9 mouse cellular contexts compared by ENCODE assay signal in genomic region chr2:170221994-170222535, GRCm38 (mm10).
DNase-seq lines count a peak whose midpoint lies in the region; ATAC-seq lines count a peak whose summit lies in the region.
"Had no signal": no experiment of that assay in that cellular context is flagged by ENCODE, and none has a peak within 500 bp of the region (broad histone marks: within the 10 kb centered on the region; RNA-seq: fewer than 3 reads in every experiment).

No protein-coding gene starts in this region.

- peaks cover 54% of the 10 kb centered on the region for H3K4me1 ChIP-seq in forebrain, embryonic 15.5 days
- peaks cover 68% of the 10 kb centered on the region for H3K4me1 ChIP-seq in liver, embryonic 12.5 days

- ATAC-seq in forebrain, embryonic 15.5 days (replicated peaks): no peak
- no peak for ATAC-seq in liver, embryonic 12.5 days

- WGBS in forebrain, embryonic 15.5 days: 13% methylated on average over 13 of the region's 13 CpGs
- 21% methylated on average over 13 of the region's 13 CpGs for WGBS in liver, embryonic 12.5 days (ENCODE audit: insufficient replicate concordance)

- H3K9ac ChIP-seq in forebrain, embryonic 15.5 days (replicated peaks): no peak overlapping the region
- peak overlapping the region; percentile 33 for H3K9ac ChIP-seq in liver, embryonic 12.5 days

- intact Hi-C loops in left cerebral cortex, postnatal 36 days (cut with DNase I): no loop called here

- H3K27me3 ChIP-seq in forebrain, embryonic 15.5 days: no peaks in the 10 kb centered on the region
- 0 out of 2 replicates have a peak, but pooled peaks cover 3% of the 10 kb centered on the region for H3K27me3 ChIP-seq in liver, embryonic 12.5 days (replicated peaks)

- H3K4me3 ChIP-seq in forebrain, embryonic 15.5 days: no peak overlapping the region
- H3K4me3 ChIP-seq in liver, embryonic 12.5 days: peak overlapping the region; percentile 25

- H3K27ac ChIP-seq in forebrain, embryonic 15.5 days (replicated peaks): no peak overlapping the region; the same call in 1 of the 2 replicates
- no peak overlapping the region for H3K27ac ChIP-seq in liver, embryonic 12.5 days

- H3K9me3 ChIP-seq in forebrain, embryonic 15.5 days: no peaks in the 10 kb centered on the region
- no peaks in the 10 kb centered on the region for H3K9me3 ChIP-seq in liver, embryonic 12.5 days (replicated peaks)

- H3K4me2 ChIP-seq in forebrain, embryonic 15.5 days (replicated peaks): peak overlapping the region; percentile 11; the same call in 1 of the 2 replicates
- H3K4me2 ChIP-seq in liver, embryonic 12.5 days: peak overlapping the region; percentile 82

- peak; percentile 53 for DNase-seq in thymus, postnatal 0 days (ENCODE audit: low spot score)
- no peak for DNase-seq in thymus, adult 18-20 months
- no peak for DNase-seq in urinary bladder, adult 18-20 months (ENCODE audit: low spot score in 2 of 2)
- DNase-seq in layer of hippocampus, adult 9-11 months: no peak
- no peak for DNase-seq in left cerebral cortex, postnatal 36 days (ENCODE audit: low spot score in 2 of 2)
- DNase-seq in adrenal gland, adult (ENCODE audit: inconsistent age in 2 of 2, low spot score in 1 of 2): no peak
- DNase-seq: layer of hippocampus, postnatal 36 days had no signal

- H3K36me3 ChIP-seq in forebrain, embryonic 15.5 days: no peaks in the 10 kb centered on the region
- no peaks in the 10 kb centered on the region for H3K36me3 ChIP-seq in liver, embryonic 12.5 days
